Mouse (Mus musculus): ENCODE data around the gene Ttf1. TPM values are rescaled to one million over a fixed set of nuclear protein-coding genes. Genes with fewer than 3 reads are reported as not detected.
"Not testable (repeated sequence)": the region's sequence is repeated elsewhere in the genome, so short reads cannot be mapped to it uniquely, and the experiment has no call there.

Gene Ttf1
- polyA plus RNA-seq, 1 experiment from 2014 or later = 6.2 TPM

DNA sequence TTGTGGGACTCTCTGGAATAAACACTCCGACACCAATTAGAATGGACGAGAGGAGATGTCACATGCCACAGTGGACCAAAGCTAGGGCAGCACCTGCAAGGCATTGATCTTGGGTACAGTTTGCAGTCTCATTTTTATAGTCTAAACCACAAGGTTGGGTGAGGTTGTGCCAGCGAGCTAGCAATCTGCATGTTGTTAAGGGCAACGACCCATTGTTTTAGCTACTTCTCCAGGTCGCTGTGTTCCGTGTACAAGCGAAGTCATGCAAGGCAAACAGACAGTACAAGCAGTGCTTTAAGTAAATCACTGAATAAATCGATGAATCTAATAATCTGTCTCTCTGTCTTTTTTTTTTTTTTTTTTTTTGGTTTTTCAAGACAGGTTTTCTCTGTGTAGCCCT lies 35.6 kb downstream of the Ttf1 start:
- Histone ChIP-seq H3K36me3 (ENCODE audit: control insufficient read depth, insufficient read depth, low read length) (no peaks in the 10 kb centered on the region), H3K27ac (replicated peaks in 1 of 2; ENCODE audit: control insufficient read depth in 1 of 2, insufficient read depth in 1 of 2, low read depth in 2 of 2, low read length in 2 of 2) (no peak overlapping the region), H3K9me3 (ENCODE audit: control insufficient read depth, low read length) (no peaks in the 10 kb centered on the region), H3K4me2 (ENCODE audit: low read length) (no peak overlapping the region), H3K27me3 (ENCODE audit: control insufficient read depth, insufficient read depth, low read length) (no peaks in the 10 kb centered on the region), H3K9ac (ENCODE audit: low read length) (no peak overlapping the region), H3K4me3 (ENCODE audit: control insufficient read depth in 1 of 2, insufficient read depth in 1 of 2, low read depth in 1 of 2, low read length in 2 of 2) (no peak overlapping the region), H3K4me1 (ENCODE audit: control insufficient read depth in 2 of 2, insufficient read depth in 2 of 2, low read length in 2 of 2) (no peaks in the 10 kb centered on the region)
- 92% methylated on average over 8 of the region's 8 CpGs for WGBS
- ATAC-seq (ENCODE audit: insufficient number of reproducible peaks, insufficient read depth, low FRiP score, low read depth) = no peak

GRCm38 (mm10) chr2:29096751-29097150 lies 36.7 kb downstream of the Ttf1 start:
- Histone ChIP-seq H3K27me3 (ENCODE audit: control insufficient read depth, insufficient read depth, low read length) (no peaks in the 10 kb centered on the region), H3K4me3 (ENCODE audit: control insufficient read depth in 1 of 2, insufficient read depth in 1 of 2, low read depth in 1 of 2, low read length in 2 of 2) (no peak overlapping the region), H3K9me3 (ENCODE audit: control insufficient read depth, low read length) (no peaks in the 10 kb centered on the region), H3K27ac (replicated peaks in 1 of 2; ENCODE audit: control insufficient read depth in 1 of 2, insufficient read depth in 1 of 2, low read depth in 2 of 2, low read length in 2 of 2) (no peak overlapping the region), H3K36me3 (ENCODE audit: control insufficient read depth, insufficient read depth, low read length) (no peaks in the 10 kb centered on the region), H3K4me2 (ENCODE audit: low read length) (no peak overlapping the region), H3K9ac (ENCODE audit: low read length) (no peak overlapping the region), H3K4me1 (ENCODE audit: control insufficient read depth in 2 of 2, insufficient read depth in 2 of 2, low read length in 2 of 2) (no peaks in the 10 kb centered on the region)
- WGBS = 62% methylated on average over 4 of the region's 4 CpGs
- ATAC-seq (ENCODE audit: insufficient number of reproducible peaks, insufficient read depth, low FRiP score, low read depth) = no peak

DNA sequence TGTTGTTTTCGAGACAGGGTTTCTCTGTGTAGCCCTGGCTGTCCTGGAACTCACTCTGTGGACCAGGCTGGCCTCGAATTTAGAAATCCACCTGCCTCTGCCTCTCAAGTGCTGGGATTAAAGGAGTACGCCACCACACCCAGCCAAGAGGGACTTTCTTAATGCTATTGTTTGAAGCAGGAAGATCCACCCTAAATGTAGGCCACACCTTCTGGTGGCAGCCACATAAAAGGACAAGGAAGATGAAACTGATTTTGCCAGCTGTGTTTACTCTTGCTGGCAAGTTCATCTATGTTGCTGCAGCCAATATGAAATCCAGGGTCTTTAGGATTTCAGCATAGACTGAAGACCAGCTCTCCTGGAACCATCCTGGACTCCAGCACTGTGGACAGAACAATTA lies 37.4 kb downstream of the Ttf1 start:
- WGBS = 83% methylated on average over 3 of the region's 3 CpGs
- Histone ChIP-seq H3K36me3 (ENCODE audit: control insufficient read depth, insufficient read depth, low read length) (no peaks in the 10 kb centered on the region), H3K9me3 (ENCODE audit: control insufficient read depth, low read length) (no peaks in the 10 kb centered on the region)

GRCm38 (mm10) chr2:29097955-29098354 lies 37.9 kb downstream of the Ttf1 start:
- H3K36me3 ChIP-seq (ENCODE audit: control insufficient read depth, insufficient read depth, low read length) = not testable (repeated sequence)
- WGBS = 94% methylated on average over 5 of the region's 5 CpGs

More for the DNA sequence above, 37.4 kb downstream of the Ttf1 start:
- H3K27ac ChIP-seq (replicated peaks in 1 of 2; ENCODE audit: control insufficient read depth in 1 of 2, insufficient read depth in 1 of 2, low read depth in 2 of 2, low read length in 2 of 2) = no peak overlapping the region
- no peak for ATAC-seq (ENCODE audit: insufficient number of reproducible peaks, insufficient read depth, low FRiP score, low read depth)
- H3K4me3 ChIP-seq (ENCODE audit: control insufficient read depth in 1 of 2, insufficient read depth in 1 of 2, low read depth in 1 of 2, low read length in 2 of 2) = no peak overlapping the region
- no peak overlapping the region for H3K4me2 ChIP-seq (ENCODE audit: low read length)
- H3K4me1 ChIP-seq (ENCODE audit: control insufficient read depth in 2 of 2, insufficient read depth in 2 of 2, low read length in 2 of 2) = no peaks in the 10 kb centered on the region
- no peak overlapping the region for H3K9ac ChIP-seq (ENCODE audit: low read length)
- H3K27me3 ChIP-seq (ENCODE audit: control insufficient read depth, insufficient read depth, low read length) = no peaks in the 10 kb centered on the region

GRCm38 (mm10) chr2:29098786-29099185 lies 38.7 kb downstream of the Ttf1 start:
- Histone ChIP-seq H3K4me2 (ENCODE audit: low read length) (no peak overlapping the region), H3K4me3 (ENCODE audit: control insufficient read depth in 1 of 2, insufficient read depth in 1 of 2, low read depth in 1 of 2, low read length in 2 of 2) (no peak overlapping the region), H3K9ac (ENCODE audit: low read length) (no peak overlapping the region), H3K4me1 (ENCODE audit: control insufficient read depth in 2 of 2, insufficient read depth in 2 of 2, low read length in 2 of 2) (no peaks in the 10 kb centered on the region), H3K27ac (replicated peaks in 1 of 2; ENCODE audit: control insufficient read depth in 1 of 2, insufficient read depth in 1 of 2, low read depth in 2 of 2, low read length in 2 of 2) (no peak overlapping the region), H3K27me3 (ENCODE audit: control insufficient read depth, insufficient read depth, low read length) (no peaks in the 10 kb centered on the region), H3K36me3 (ENCODE audit: control insufficient read depth, insufficient read depth, low read length) (no peaks in the 10 kb centered on the region), H3K9me3 (ENCODE audit: control insufficient read depth, low read length) (no peaks in the 10 kb centered on the region)
- no peak for ATAC-seq (ENCODE audit: insufficient number of reproducible peaks, insufficient read depth, low FRiP score, low read depth)
- WGBS = 77% methylated on average over 8 of the region's 8 CpGs

More at GRCm38 (mm10) chr2:29097955-29098354, 37.9 kb downstream of the Ttf1 start:
- H3K9ac ChIP-seq (ENCODE audit: low read length); H3K27ac ChIP-seq (replicated peaks in 1 of 2; ENCODE audit: control insufficient read depth in 1 of 2, insufficient read depth in 1 of 2, low read depth in 2 of 2, low read length in 2 of 2); H3K9me3 ChIP-seq (ENCODE audit: control insufficient read depth, low read length); H3K4me1 ChIP-seq (ENCODE audit: control insufficient read depth in 2 of 2, insufficient read depth in 2 of 2, low read length in 2 of 2); H3K27me3 ChIP-seq (ENCODE audit: control insufficient read depth, insufficient read depth, low read length); H3K4me3 ChIP-seq (ENCODE audit: control insufficient read depth in 1 of 2, insufficient read depth in 1 of 2, low read depth in 1 of 2, low read length in 2 of 2); H3K4me2 ChIP-seq (ENCODE audit: low read length); ATAC-seq (ENCODE audit: insufficient number of reproducible peaks, insufficient read depth, low FRiP score, low read depth): not testable (repeated sequence)

DNA sequence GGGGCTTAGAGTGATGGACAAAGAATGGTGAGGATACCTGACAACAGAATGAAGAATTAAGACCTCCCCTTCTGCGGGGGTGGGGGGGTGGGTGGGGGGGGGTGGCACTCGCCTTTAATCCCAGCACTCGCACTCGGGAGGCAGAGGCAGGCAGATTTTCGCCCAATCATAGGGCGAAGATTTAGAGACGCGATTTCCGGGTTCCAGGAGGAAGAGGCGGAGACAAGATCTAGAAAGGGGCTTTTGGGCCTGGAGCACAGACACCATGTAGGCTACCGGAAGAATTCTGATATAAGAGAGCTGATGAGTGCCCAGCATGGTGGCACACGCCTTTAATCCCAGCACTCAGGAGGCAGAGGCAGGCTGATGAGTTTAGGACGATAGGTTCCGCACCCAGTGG lies 39.6 kb downstream of the Ttf1 start:
- Histone ChIP-seq H3K4me1 (ENCODE audit: control insufficient read depth in 2 of 2, insufficient read depth in 2 of 2, low read length in 2 of 2) (no peaks in the 10 kb centered on the region), H3K27ac (replicated peaks in 1 of 2; ENCODE audit: control insufficient read depth in 1 of 2, insufficient read depth in 1 of 2, low read depth in 2 of 2, low read length in 2 of 2) (no peak overlapping the region), H3K9me3 (ENCODE audit: control insufficient read depth, low read length) (no peaks in the 10 kb centered on the region), H3K27me3 (ENCODE audit: control insufficient read depth, insufficient read depth, low read length) (no peaks in the 10 kb centered on the region), H3K36me3 (ENCODE audit: control insufficient read depth, insufficient read depth, low read length) (no peaks in the 10 kb centered on the region), H3K4me3 (ENCODE audit: control insufficient read depth in 1 of 2, insufficient read depth in 1 of 2, low read depth in 1 of 2, low read length in 2 of 2) (no peak overlapping the region), H3K9ac (ENCODE audit: low read length) (no peak overlapping the region), H3K4me2 (ENCODE audit: low read length) (no peak overlapping the region)
- no peak for ATAC-seq (ENCODE audit: insufficient number of reproducible peaks, insufficient read depth, low FRiP score, low read depth)
- WGBS = 82% methylated on average over 14 of the region's 14 CpGs

DNA sequence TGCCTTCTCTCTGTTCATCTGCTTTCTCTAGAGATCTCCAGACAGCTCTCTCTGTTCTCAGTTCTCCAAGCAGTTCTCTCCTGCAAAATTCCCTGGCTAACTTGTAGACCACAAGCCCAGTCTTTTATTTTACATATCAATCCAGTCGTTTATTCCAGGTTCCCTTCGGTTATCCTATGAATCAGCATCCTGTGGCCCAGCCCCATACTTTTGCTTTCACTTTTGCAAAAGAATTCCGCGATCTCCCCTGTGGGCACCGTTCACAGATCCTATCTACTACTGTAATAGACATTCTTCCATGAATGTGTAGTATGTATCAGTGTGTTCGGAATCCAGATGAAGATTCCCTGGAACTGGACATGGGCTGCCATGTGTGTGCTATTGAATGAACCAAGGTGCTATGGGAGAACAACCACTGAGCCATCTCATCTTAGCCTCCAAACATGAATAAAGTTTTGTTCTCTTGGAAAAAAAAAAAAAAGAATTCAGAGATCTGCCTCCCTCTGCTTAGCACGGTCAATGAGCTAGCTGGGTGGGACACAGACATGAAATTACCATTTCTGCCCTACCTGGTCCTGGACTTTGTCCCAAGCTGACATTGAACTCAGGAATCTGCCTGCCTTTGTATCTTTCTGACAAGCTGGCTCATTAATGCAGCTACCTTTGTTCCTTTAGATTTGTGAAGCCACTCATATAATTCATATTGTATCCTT lies 40.9 kb downstream of the Ttf1 start:
- ATAC-seq (ENCODE audit: insufficient number of reproducible peaks, insufficient read depth, low FRiP score, low read depth) = no peak
- Histone ChIP-seq H3K9me3 (ENCODE audit: control insufficient read depth, low read length) (no peaks in the 10 kb centered on the region), H3K4me2 (ENCODE audit: low read length) (peak overlapping the region; percentile 31; the same call in 1 of the 2 replicates), H3K9ac (ENCODE audit: low read length) (no peak overlapping the region), H3K36me3 (ENCODE audit: control insufficient read depth, insufficient read depth, low read length) (no peaks in the 10 kb centered on the region), H3K27me3 (ENCODE audit: control insufficient read depth, insufficient read depth, low read length) (no peaks in the 10 kb centered on the region), H3K27ac (replicated peaks in 1 of 2; ENCODE audit: control insufficient read depth in 1 of 2, insufficient read depth in 1 of 2, low read depth in 2 of 2, low read length in 2 of 2) (no peak overlapping the region), H3K4me1 (ENCODE audit: control insufficient read depth in 2 of 2, insufficient read depth in 2 of 2, low read length in 2 of 2) (no peaks in the 10 kb centered on the region), H3K4me3 (ENCODE audit: control insufficient read depth in 1 of 2, insufficient read depth in 1 of 2, low read depth in 1 of 2, low read length in 2 of 2) (no peak overlapping the region)
- WGBS = 56% methylated on average over 7 of the region's 7 CpGs

Data from heart, embryonic 14.5 days (tissue).